Mouse (Mus musculus) small intestine, adult 10 weeks (tissue): ENCODE measurements around the gene Pagr1a. TPM values are rescaled to one million over a fixed set of nuclear protein-coding genes. Genes with fewer than 3 reads are reported as not detected.

Source experiments
- polyA plus RNA-seq: library from polyadenylated mRNA; stranded (reverse); fragments of 350-450 nt; fragmentation: Illumina TruSeq; extraction: RNeasy Lipid Tissue Mini Kit (QIAGEN cat#74804); gene quantifications from one replicate; pipeline ENCODE4 v1.2.3, GENCODE M21; 2014; ENCODE audit warnings: low replicate concordance

Gene Pagr1a
- not detected for polyA plus RNA-seq

GRCm38 (mm10) chr7:127016971-127017949 lies at the start of gene Pagr1a:
TSS of gene Pagr1a (minus strand) at chr7:127017352.

GRCm38 (mm10) chr7:127041851-127042672 lies 24.9 kb upstream of the Pagr1a start, which contains the start of gene Kif22:
TSS of gene Kif22 (minus strand) at chr7:127042471.

GRCm38 (mm10) chr7:127026984-127027726 lies 10.0 kb upstream of the Pagr1a start, which contains the start of gene Maz:
TSS of gene Maz (minus strand) at chr7:127027037.

GRCm38 (mm10) chr7:127020901-127021562 lies 3.9 kb upstream of the Pagr1a start, which contains the start of the genes Gm42742 and Prrt2:
TSS of gene Gm42742 (minus strand) at chr7:127021097.
TSS of gene Prrt2 (minus strand) at chr7:127021211.

GRCm38 (mm10) chr7:127016481-127016485 lies 869 bp downstream of the Pagr1a start, which contains the start of gene Pagr1b:
TSS of gene Pagr1b (minus strand) at chr7:127016484.

GRCm38 (mm10) chr7:127014320-127014719 lies 2.8 kb downstream of the Pagr1a start, which contains the start of gene Mvp:
TSS of gene Mvp (minus strand) at chr7:127014621.

GRCm38 (mm10) chr7:126975950-126976866 lies 40.9 kb downstream of the Pagr1a start, which contains the start of gene Cdiptos:
TSS of gene Cdiptos (minus strand) at chr7:126976098.

GRCm38 (mm10) chr7:126975893-126975949 lies 41.4 kb downstream of the Pagr1a start, which contains the start of gene Cdipt:
TSS of gene Cdipt (plus strand) at chr7:126975914.

Other genes with a start within 250 kb of the Pagr1a start
- gene Ypel3, start 240.4 kb downstream of the Pagr1a start, polyA plus RNA-seq: 5.8 TPM
- not detected for gene Tbx6, start 235.9 kb downstream of the Pagr1a start, polyA plus RNA-seq
- 24.4 TPM for gene Ppp4c, start 224.9 kb downstream of the Pagr1a start, polyA plus RNA-seq
- gene Fam57b, start 219.7 kb downstream of the Pagr1a start, polyA plus RNA-seq: not detected
- gene 4930451I11Rik, start 185.7 kb downstream of the Pagr1a start, polyA plus RNA-seq: not detected
- gene Doc2a, start 169.9 kb downstream of the Pagr1a start, polyA plus RNA-seq: not detected
- gene Hirip3, start 155.4 kb downstream of the Pagr1a start, polyA plus RNA-seq: 10.8 TPM
- 2.2 TPM for gene Ino80e, start 155.0 kb downstream of the Pagr1a start, polyA plus RNA-seq
- gene Taok2, start 132.6 kb downstream of the Pagr1a start, polyA plus RNA-seq: 4.1 TPM
- 5.0 TPM for gene Tmem219, start 94.4 kb downstream of the Pagr1a start, polyA plus RNA-seq
- gene Kctd13, start 88.5 kb downstream of the Pagr1a start, polyA plus RNA-seq: 1.8 TPM
- not detected for gene Asphd1, start 67.8 kb downstream of the Pagr1a start, polyA plus RNA-seq
- gene Sez6l2, start 66.8 kb downstream of the Pagr1a start, polyA plus RNA-seq: 0.78 TPM
- 15.7 TPM for gene Cdipt, start 41.4 kb downstream of the Pagr1a start, polyA plus RNA-seq
- gene Cdiptos, start 41.3 kb downstream of the Pagr1a start, polyA plus RNA-seq: 0.45 TPM
- gene Mvp, start 2.7 kb downstream of the Pagr1a start, polyA plus RNA-seq: 0.74 TPM
- gene Pagr1b, start 868 bp downstream of the Pagr1a start, polyA plus RNA-seq: not detected
- 0.52 TPM for gene Gm42742, start 3.7 kb upstream of the Pagr1a start, polyA plus RNA-seq
- not detected for gene Prrt2, start 3.9 kb upstream of the Pagr1a start, polyA plus RNA-seq
- gene Maz, start 9.7 kb upstream of the Pagr1a start, polyA plus RNA-seq: 13.0 TPM
- 0.97 TPM for gene Kif22, start 25.1 kb upstream of the Pagr1a start, polyA plus RNA-seq
- 380 TPM for gene Zg16, start 70.0 kb upstream of the Pagr1a start, polyA plus RNA-seq
- 1.6 TPM for gene AI467606, start 74.0 kb upstream of the Pagr1a start, polyA plus RNA-seq
- gene Qprt, start 104.9 kb upstream of the Pagr1a start, polyA plus RNA-seq: 0.48 TPM
- gene Spn, start 120.5 kb upstream of the Pagr1a start, polyA plus RNA-seq: 0.89 TPM
- 9.1 TPM for gene Cd2bp2, start 178.7 kb upstream of the Pagr1a start, polyA plus RNA-seq
- 3.0 TPM for gene Tbc1d10b, start 191.1 kb upstream of the Pagr1a start, polyA plus RNA-seq
- not detected for gene Mylpf, start 191.5 kb upstream of the Pagr1a start, polyA plus RNA-seq
- 0.63 TPM for gene Zfp553, start 215.7 kb upstream of the Pagr1a start, polyA plus RNA-seq
- 1.5 TPM for gene Sept1, start 215.8 kb upstream of the Pagr1a start, polyA plus RNA-seq
- gene Zfp771, start 226.9 kb upstream of the Pagr1a start, polyA plus RNA-seq: not detected
- gene Dctpp1, start 243.4 kb upstream of the Pagr1a start, polyA plus RNA-seq: 0.78 TPM